Mouse (Mus musculus): ENCODE data around the gene Gm48551.
A peak's percentile ranks its signal among the peaks of the same experiment; 100 is the strongest.

The Gm48551 gene

DNA sequence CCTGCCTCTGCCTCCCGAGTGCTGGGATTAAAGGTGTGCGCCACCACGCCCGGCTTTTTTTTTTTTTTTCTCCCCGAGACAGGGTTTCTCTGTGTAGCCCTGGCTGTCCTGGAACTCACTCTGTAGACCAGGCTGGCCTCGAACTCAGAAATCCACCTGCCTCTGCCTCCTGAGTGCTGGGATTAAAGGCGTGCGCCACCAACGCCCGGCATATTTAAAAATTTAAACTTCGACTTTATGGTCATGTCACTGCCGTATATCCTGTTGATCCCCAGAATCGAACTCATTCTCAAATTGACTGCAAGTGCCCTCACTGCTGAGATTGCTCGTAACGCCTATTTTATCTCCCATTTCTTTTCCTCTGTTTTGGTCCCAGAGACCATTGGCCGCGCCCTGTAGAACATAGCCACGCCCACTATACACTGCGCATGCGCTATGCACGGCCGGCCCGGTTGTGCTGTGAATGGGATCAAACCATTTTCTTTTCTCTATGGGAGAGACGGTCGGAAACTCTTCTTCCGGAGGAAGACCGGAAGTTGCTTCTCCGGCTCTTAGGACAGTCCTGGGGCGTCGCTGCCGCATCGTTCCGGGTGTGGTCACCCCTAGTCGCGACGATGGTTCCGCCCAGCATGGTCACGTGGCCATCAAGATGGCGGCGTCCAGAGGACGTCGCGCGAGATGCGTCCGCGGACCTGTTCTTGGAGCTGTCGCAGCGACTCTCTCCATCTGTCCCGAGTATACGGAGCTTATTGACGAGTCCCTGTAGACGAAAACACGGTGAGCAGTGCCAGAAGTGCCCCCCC lies at the start of gene Gm48551, which contains the start of gene Dohh:
Gene Gm48551, plus strand, starts transcription at position 665 of the 803 bp plus-strand sequence.
Gene Dohh, plus strand, starts transcription at position 627 of the 803 bp plus-strand sequence.
- peak; percentile 100 for DNase-seq

DNA sequence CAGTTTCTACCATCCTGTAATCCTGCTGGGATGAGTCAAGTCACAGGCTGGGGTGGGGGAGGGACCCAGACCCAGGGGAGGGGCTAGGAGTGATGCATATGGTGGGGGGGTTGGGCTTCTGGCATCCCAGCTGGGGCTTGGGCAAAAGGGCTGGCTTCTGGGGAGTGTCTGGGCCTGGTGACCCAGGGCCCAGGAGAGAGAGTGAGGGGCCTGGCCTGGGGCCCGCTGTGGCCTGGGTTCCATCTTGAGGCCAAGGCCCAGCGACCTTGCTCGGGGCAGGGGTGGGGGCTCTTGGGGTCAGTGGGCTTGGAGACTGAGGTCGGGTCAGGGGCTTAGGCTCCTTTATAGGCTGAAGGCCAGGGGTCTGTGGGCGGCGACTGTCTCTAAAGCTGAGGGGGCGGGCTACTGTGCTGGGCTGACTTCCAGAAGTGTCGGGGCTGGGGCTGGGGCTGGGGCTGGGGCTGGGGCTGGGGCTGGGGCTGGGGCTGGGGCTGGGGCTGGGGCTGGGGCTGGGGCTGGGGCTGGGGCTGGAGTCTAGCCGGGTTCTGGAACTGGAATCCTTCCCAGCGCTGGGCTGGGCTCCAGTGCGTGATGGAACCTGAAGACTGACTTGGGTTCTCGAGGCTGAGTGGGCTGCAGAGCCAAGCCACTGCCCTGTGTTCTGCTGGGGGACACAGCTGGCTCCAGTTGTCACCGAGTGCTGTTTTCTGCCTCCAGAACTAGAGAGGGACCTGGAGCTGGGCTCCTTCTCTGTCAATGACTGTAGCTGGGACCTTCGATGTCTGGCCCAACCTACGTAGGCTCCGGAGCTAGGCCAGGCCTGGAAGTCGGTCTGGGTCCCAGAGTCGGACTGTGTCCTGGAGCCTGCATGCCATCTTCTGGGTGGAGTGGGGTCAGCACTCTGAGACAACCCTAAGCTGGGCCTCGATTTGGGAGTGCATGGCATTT lies 48.6 kb upstream of the Gm48551 start:
- peak; percentile 55 for DNase-seq

- no peak for DNase-seq
These were observed 47.7 kb upstream of the Gm48551 start for GRCm38 (mm10) chr10:81336558-81336957.

- DNase-seq = no peak
These were observed 43.5 kb upstream of the Gm48551 start for GRCm38 (mm10) chr10:81340551-81341332.

DNA sequence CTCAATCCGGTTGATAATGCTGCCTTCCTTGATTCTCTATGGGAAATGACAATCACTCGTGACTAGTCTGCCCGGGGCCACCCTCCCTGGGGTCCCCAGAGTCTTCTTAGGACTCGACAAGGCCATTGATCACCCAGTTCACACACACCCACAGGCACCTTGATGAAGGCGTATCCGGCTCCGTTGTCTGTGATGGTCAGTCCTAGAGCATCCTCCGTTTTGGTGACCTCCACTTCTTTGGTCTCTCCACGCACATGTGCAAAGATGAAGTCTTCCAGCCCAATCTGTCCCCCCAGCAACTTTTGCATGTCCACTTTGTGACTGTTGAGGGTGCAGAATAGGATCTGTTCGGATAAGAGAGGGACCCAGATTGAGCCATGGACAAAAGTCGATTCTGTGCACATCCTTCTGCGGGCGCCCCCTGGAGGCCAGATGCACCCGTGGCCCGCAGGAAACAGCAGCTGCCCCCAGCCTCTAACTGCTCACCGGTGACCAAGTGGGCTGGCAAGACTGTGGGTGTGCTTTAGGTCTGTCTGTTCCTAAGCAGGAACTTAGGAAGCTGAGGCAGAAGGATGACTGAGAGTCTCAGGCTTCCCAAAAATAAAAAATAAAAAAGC lies 42.8 kb upstream of the Gm48551 start:
- peak; percentile 87 for DNase-seq

DNA sequence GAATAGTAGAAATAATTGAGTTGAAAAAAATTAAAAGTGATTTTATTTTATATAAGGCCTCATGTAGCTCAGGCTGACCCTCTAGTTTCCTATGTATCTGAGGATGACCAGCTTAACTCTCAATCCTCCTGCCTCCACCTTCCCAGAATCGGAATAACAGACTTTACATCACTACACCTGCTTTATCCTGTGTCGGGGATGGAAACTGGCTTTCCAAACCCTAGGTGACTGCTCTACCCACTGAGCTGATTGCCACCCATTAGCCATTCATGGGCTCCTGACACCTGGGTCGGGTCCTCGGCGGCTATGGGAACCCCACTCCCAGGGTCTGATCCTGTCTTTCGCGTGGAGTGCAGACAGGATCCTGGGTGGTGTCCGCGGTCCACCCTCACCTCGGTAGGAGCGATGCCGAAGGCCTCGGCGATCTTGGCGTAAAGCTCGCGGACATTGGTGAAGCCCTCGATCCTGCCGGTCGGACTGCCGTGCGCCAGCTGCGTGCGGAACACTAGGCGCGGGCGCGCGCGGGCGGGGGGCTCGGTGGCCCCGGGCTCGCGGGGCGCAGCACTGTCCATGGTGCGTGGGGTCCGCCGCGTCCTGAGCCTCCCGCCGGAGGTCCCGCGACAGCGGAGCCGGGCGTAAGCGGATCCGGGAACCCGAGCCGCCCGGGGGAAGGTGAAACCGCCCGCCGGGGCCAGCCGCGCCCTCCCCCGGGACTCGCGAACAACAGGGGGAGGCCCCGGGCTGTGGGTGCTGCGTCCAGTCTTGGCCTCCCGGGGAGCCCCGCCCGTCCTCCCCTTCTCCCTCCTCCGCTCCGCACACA lies 41.4 kb upstream of the Gm48551 start, which contains the start of gene Gipc3:
Gene Gipc3, minus strand, starts transcription at position 581 of the 820 bp plus-strand sequence.
- peak; percentile 49 for DNase-seq

- DNase-seq = no peak
These were observed 39.7 kb upstream of the Gm48551 start for GRCm38 (mm10) chr10:81344421-81345161.

DNA sequence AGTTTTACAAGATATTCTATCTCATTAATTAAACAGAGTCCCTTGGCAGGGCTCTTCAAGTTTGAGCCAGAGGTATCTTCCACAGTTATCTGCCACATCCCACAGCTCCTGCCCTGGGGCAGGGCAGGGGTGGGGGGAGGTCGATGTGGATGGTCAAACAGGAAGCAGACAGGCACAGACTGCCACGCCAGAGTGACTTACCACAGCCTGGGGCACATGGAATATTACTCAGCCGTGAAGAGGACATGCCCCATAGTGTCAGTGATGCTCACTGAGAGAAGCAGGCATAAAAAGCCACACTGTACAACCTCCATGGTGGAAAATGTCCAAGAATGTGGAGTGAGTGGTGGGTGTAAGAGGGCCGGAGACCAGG lies 39.1 kb upstream of the Gm48551 start:
- DNase-seq = no peak

DNA sequence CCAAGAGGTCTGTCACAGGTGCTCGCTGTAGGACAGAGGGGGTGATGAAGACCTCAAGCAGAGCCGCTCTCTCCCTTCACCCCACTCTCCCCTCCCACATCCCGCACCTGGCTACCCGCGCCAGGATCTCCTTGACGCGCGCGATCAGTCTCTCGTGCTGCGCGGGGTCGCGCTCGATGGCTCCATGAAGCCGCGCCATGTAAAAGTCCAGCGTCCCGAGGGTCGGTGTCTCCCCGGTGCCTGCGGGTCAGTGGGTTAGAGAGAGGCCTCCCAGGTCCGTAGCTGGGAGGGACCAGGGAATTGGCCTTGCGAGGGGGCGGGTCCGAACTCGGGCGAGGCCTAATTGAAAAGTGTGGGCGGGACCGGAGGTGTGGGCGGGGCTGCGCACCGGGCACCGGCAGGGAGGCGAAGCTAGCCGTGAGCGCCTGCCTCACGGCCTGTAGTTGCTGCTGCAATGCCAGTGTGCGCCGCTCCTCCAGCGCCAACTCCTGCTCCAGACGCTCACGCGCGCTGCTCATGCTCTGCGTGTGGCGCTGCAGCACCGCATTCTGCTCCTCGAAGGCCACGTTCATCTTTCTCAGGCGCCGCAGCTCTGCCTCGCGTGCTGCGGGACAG lies 37.7 kb upstream of the Gm48551 start:
- peak; percentile 71 for DNase-seq

DNA sequence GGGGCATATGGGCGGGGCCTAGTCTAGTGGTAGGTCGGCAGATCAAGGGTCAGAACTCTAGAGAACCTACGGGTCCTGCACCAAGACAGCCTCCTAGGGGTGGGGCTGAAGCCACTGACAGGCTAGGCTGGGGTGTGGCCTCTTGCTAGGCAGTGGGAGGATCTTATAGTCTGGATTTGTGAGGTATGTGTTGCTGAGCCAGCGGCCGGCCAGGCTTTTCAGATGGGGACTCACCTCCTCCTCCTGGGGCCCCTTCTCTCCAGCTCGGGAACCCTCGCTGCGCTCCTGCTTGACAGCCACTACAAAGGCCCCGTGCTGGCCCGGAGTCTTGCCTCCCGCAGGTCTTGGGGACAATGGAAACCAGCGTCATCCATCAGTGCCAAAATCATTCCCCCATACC lies 35.1 kb upstream of the Gm48551 start:
- no peak for DNase-seq

- no peak for DNase-seq
These were observed 34.3 kb upstream of the Gm48551 start for GRCm38 (mm10) chr10:81349961-81350350.

GRCm38 (mm10) chr10:81350351-81351063 lies 33.8 kb upstream of the Gm48551 start, which contains the start of gene Hmg20b:
Gene Hmg20b, minus strand, starts transcription at chr10:81350480.
- DNase-seq = peak; percentile 99

GRCm38 (mm10) chr10:81351678-81352291 lies 32.5 kb upstream of the Gm48551 start:
- DNase-seq = no peak

DNA sequence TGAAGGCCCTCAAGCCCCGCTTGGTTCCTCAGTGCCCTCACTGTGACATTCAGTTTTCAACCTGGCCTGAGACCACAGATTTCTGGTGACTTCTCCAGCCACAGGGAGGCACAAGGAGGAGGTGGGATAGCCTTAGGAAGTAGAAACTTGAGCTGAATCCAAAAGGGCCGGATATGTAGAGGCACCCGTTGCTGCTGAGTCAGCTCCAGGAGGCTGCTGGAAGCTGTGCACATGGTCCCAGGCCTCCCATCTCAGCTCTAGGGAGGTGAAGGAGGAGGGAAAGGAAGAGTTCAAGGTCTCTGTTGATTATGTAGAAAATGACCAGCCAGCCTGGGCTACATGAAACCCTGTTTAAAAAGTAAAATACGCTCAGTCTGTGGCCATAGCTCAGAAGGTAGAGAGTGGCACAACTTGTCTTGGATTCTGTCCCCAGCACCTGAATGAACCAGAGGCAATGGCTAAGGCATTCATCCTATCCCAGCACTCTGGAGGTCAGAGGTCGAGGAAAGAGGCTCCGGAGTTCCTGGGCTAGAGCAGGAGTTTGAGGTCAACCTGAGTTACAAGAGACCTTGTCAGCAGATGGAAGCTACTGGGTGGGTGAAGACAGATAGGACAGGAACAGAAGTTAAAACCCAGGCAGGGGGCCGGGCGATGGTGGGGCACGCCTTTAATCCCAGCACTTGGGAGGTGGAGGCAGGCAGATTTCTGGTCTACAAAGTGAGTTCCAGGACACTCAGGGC lies 29.4 kb upstream of the Gm48551 start:
- no peak for DNase-seq

GRCm38 (mm10) chr10:81355533-81355932 lies 28.7 kb upstream of the Gm48551 start:
- no peak for DNase-seq

- DNase-seq = no peak
These were observed 27.8 kb upstream of the Gm48551 start for GRCm38 (mm10) chr10:81356352-81356990.

DNA sequence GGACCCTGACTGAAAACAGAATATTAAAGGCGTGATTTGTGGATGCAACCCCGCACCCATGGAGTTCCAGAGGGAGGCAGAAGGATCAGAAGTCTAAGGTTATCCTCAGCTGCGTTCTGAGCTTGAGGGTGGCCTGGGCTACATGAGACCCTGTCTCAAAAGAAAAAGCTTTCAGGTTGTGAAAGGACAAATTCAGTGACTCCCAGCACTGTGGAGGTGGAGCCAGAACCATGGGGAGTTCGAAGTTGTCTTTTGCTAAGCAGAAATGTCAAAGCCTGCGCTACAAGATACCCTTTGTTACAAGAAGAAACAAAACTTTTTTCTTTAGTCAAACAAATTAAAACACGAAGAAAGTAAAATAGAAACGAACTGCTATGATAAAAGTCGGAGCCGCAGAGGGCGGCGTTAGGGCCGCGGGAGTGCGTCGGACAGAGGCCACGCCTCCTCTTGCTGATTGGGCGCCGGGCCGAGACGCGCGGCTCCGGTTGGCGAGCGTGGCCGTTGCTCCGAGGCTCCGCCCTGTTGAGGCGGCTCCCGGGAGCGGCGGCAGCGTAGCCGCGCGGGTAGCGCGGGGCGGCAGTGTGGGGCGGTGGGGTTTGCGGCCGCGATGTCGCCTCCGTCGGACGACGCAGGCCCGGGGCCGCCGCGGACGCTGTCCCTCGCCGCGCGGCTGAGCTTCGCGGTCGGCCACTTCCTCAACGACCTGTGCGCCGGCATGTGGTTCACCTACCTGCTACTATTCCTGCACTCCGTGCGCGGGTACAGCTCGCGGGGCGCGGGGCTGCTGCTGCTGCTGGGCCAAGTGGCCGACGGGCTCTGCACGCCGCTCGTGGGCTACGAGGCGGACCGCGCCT lies 27.0 kb upstream of the Gm48551 start, which contains the start of gene Mfsd12:
Gene Mfsd12, plus strand, starts transcription at position 501 of the 854 bp plus-strand sequence.
- DNase-seq = peak; percentile 93
